Mouse (Mus musculus) E14TG2a.4 (cell line): ENCODE results near the gene B3gnt9.

Source experiments
- CTCF ChIP-seq: conservative IDR thresholded peaks from 2 replicates; pipeline ENCODE4 v1.5.1; 2014; ENCODE audit warnings: low read length
- NANOG ChIP-seq: IDR thresholded peaks from 2 replicates; pipeline ENCODE4 v1.6.1; 2014; ENCODE audit warnings: borderline replicate concordance, low read length, mixed read lengths
- POU5F1 ChIP-seq: IDR thresholded peaks from 2 replicates; pipeline ENCODE4 v1.6.1; 2014; ENCODE audit warnings: low read length, borderline replicate concordance

- peak; percentile 94 for TF ChIP-seq CTCF
- TF ChIP-seq POU5F1, result no peak
- no peak for TF ChIP-seq NANOG
Observed at GRCm38 (mm10) chr8:105290554-105291314, 35.8 kb upstream of the B3gnt9 start.
